Mouse (Mus musculus) CH12.LX (cell line): ENCODE measurements around the gene Kcnd3.

Source experiments
- CTCF ChIP-seq, 2 experiments: IDR thresholded peaks in 1 of 2; conservative IDR thresholded peaks in 1 of 2; 2 replicates each; pipeline ENCODE4 v1.5.1; 2011 to 2012; ENCODE audit warnings: low read depth in 2 of 2, low read length in 2 of 2, improper control_type of control experiment in 1 of 2, inconsistent platforms in 1 of 2, mild to moderate bottlenecking in 1 of 2, moderate library complexity in 1 of 2
- ELF1 ChIP-seq: IDR thresholded peaks from 2 replicates; pipeline ENCODE4 v1.6.1; 2014; ENCODE audit warnings: low read depth, mild to moderate bottlenecking, inconsistent platforms, low read length, improper control_type of control experiment
- EP300 ChIP-seq: IDR thresholded peaks from 2 replicates; pipeline ENCODE4 v1.6.1; 2011; ENCODE audit warnings: low read length, improper control_type of control experiment
- JUND ChIP-seq: conservative IDR thresholded peaks from 2 replicates; pipeline ENCODE4 v1.6.1; 2011; ENCODE audit warnings: low read depth, low read length, improper control_type of control experiment
- MAX ChIP-seq: IDR thresholded peaks from 2 replicates; pipeline ENCODE4 v1.6.1; 2011; ENCODE audit warnings: low read length, improper control_type of control experiment
- MAZ ChIP-seq: IDR thresholded peaks from 2 replicates; pipeline ENCODE4 v1.6.1; 2012; ENCODE audit warnings: low read depth, mild to moderate bottlenecking, inconsistent platforms, low read length, improper control_type of control experiment, moderate library complexity
- MXI1 ChIP-seq: IDR thresholded peaks from 2 replicates; pipeline ENCODE4 v1.6.1; 2011; ENCODE audit warnings: mild to moderate bottlenecking, low read depth, low read length, improper control_type of control experiment
- MYC ChIP-seq: IDR thresholded peaks from 2 replicates; pipeline ENCODE4 v1.6.1; 2011; ENCODE audit warnings: low read depth, mild to moderate bottlenecking, improper control_type of control experiment, low read length
- POLR2A ChIP-seq: IDR thresholded peaks from 2 replicates; pipeline ENCODE4 v1.6.1; 2011; ENCODE audit warnings: low read depth, mild to moderate bottlenecking, improper control_type of control experiment, low read length
- RCOR1 ChIP-seq: conservative IDR thresholded peaks from 2 replicates; pipeline ENCODE4 v1.6.1; 2012; ENCODE audit warnings: low read depth, mild to moderate bottlenecking, inconsistent platforms, low read length, improper control_type of control experiment
- SMC3 ChIP-seq: IDR thresholded peaks from 2 replicates; pipeline ENCODE4 v1.6.1; 2011; ENCODE audit warnings: low read depth, low read length, improper control_type of control experiment
- USF1 ChIP-seq: IDR thresholded peaks from 2 replicates; pipeline ENCODE4 v1.6.1; 2014; ENCODE audit warnings: low read depth, mild to moderate bottlenecking, inconsistent platforms, low read length, improper control_type of control experiment
- USF2 ChIP-seq: conservative IDR thresholded peaks from 2 replicates; pipeline ENCODE4 v1.6.1; 2011; ENCODE audit warnings: low read depth, low read length, improper control_type of control experiment

GRCm38 (mm10) chr3:105418441-105418840 is 33.7 kb upstream of the Kcnd3 start:
- TF ChIP-seq CTCF (conservative IDR thresholded peaks at IDR 0.05 in 1 of 2, IDR thresholded peaks at IDR 0.05 in 1 of 2; ENCODE audit: low read depth in 2 of 2, low read length in 2 of 2) (no peak), POLR2A (no peak), EP300 (no peak), MYC (no peak), USF1 (no peak), SMC3 (no peak), RCOR1 (no peak), ELF1 (no peak), MAX (no peak), JUND (no peak), MXI1 (no peak), MAZ (no peak), USF2 (no peak)
